Mouse (Mus musculus): ENCODE results near the gene Kcnk5. TPM values are rescaled to one million over a fixed set of nuclear protein-coding genes. Genes with fewer than 3 reads are reported as not detected.

Gene Kcnk5
- polyA plus RNA-seq (2015; fragmentation: Nextera tagmentation; extraction: Ambion mirVana): 6.2 and 6.7 TPM in 2 replicates

DNA sequence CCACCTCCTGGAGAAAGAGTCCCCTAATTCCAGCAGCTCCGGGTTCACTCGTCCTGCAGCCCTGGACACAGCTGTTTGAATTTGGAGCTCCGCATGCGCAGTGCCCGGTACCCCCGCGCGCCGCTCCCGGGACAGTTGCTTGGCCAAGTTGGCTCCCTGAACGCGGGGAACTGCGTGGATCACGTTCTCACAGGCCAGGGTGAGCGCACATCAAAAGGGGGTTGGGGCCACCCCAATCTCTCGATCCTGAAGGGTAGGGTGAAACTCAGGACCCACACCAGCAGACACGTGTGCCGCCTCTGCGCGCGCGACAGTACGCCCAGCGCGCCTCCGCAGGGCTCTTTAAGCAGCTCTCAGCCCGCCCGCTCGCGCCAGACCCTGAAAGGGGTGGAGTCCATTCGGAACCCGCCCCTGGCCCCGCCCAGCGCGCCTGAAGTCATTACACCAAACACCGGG is at the start of gene Kcnk5:
Kcnk5 (minus strand) TSS at position 344 of the 456 bp plus-strand sequence.
- peaks cover 49% of the 10 kb centered on the region for H3K4me1 ChIP-seq (replicated peaks)
- no peaks in the 10 kb centered on the region for H3K27me3 ChIP-seq
- peak within 1 kb of the TSS; percentile 78 for H3K4me3 ChIP-seq (replicated peaks)
- ATAC-seq (ENCODE audit: low read depth) (peak; percentile 88), DNase-seq (peak; percentile 92)
- WGBS (ENCODE audit: insufficient replicate concordance): under 1% methylated on average over 36 of the region's 36 CpGs
- H3K36me3 ChIP-seq: no peaks in the 10 kb centered on the region; the same call in 1 of the 2 replicates
- peak within 1 kb of the TSS; percentile 86 for H3K9ac ChIP-seq
- peak within 1 kb of the TSS; percentile 82 for H3K27ac ChIP-seq
- no peaks in the 10 kb centered on the region for H3K9me3 ChIP-seq (replicated peaks)
- H3K4me2 ChIP-seq: peak within 1 kb of the TSS; percentile 95

DNA sequence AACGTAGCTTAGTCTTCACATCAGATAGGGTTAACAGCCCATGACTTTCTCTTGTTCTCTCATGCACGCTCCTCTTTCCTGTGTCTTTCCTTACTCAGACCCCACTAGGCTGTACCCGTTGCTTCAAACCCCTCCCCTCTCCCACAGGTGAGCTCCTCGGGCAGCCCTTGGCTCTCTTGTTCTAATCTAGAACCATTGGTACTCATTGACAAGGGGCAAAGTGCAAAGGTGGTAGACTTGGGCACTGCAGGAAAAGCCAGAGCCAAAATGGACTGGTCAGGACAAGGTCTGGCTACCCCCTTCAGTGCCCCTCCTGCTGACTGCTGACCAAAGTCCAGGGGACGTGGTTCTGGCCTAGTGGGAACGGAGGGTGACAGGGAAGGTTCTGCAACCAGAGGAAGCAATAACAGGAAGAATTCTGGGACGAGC is 48.5 kb upstream of the Kcnk5 start:
- H3K27me3 ChIP-seq: no peaks in the 10 kb centered on the region
- DNase-seq (no peak), ATAC-seq (ENCODE audit: low read depth) (no peak)
- peaks cover 6% of the 10 kb centered on the region for H3K4me1 ChIP-seq (replicated peaks)
- H3K9me3 ChIP-seq (replicated peaks): no peaks in the 10 kb centered on the region
- H3K36me3 ChIP-seq: no peaks in the 10 kb centered on the region
- no peak overlapping the region for H3K4me3 ChIP-seq (replicated peaks)
- H3K4me2 ChIP-seq: no peak overlapping the region
- 62% methylated on average over 7 of the region's 7 CpGs for WGBS (ENCODE audit: insufficient replicate concordance)
- no peak overlapping the region for H3K27ac ChIP-seq
- no peak overlapping the region for H3K9ac ChIP-seq

DNA sequence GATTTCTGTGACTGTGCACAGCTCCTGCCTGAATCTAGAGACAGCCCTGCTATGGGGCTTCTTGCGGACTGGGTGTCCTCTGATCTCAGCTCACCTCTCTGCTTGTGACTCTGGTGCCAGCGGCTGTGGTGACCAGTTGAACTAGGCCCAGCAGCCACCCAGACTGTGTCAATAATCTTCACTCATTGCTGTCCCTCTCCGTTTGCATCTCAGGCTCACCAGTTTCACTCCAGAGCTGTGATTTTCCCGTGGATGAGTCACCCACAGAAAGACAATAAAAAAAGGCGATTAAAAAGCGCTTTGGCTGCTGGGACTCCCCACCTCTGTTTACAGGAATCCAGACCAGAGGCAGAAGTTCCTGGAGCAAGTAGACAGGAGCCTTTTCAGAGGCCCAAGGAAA is 47.8 kb upstream of the Kcnk5 start:
- Histone ChIP-seq H3K4me3 (replicated peaks) (no peak overlapping the region), H3K9ac (no peak overlapping the region), H3K4me2 (no peak overlapping the region), H3K9me3 (replicated peaks) (no peaks in the 10 kb centered on the region), H3K36me3 (no peaks in the 10 kb centered on the region), H3K4me1 (replicated peaks) (peaks cover 6% of the 10 kb centered on the region), H3K27me3 (no peaks in the 10 kb centered on the region), H3K27ac (no peak overlapping the region)
- no peak for ATAC-seq (ENCODE audit: low read depth)
- WGBS (ENCODE audit: insufficient replicate concordance): 56% methylated on average over 6 of the region's 6 CpGs
- DNase-seq: no peak

DNA sequence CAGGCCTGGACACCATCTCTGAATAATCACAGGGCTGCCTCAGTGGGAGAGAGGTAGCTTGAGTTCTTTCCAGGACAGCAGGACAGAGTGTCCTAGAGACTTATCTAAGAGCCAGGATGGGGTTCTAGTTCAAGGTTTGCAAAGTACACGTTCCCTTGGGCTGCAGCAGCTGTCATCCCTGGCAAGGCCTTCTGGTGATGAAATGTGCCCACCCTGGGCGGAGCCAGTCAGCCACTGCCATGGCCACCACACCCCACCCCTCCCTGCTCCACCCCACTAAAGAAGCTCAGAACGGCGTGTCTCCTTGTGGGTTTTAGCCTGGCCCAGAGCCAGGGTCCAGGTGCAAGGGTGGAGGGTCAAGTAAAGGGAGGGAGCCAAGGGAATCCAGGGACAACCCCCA is 46.7 kb upstream of the Kcnk5 start:
- Histone ChIP-seq H3K4me1 (replicated peaks) (peaks cover 9% of the 10 kb centered on the region), H3K4me3 (replicated peaks) (no peak overlapping the region), H3K9me3 (replicated peaks) (no peaks in the 10 kb centered on the region), H3K4me2 (no peak overlapping the region), H3K27me3 (no peaks in the 10 kb centered on the region), H3K27ac (no peak overlapping the region), H3K36me3 (no peaks in the 10 kb centered on the region), H3K9ac (no peak overlapping the region)
- ATAC-seq (ENCODE audit: low read depth) (no peak; the same call in 1 of the 2 replicates), DNase-seq (no peak)
- WGBS (ENCODE audit: insufficient replicate concordance): 39% methylated on average over 4 of the region's 4 CpGs

DNA sequence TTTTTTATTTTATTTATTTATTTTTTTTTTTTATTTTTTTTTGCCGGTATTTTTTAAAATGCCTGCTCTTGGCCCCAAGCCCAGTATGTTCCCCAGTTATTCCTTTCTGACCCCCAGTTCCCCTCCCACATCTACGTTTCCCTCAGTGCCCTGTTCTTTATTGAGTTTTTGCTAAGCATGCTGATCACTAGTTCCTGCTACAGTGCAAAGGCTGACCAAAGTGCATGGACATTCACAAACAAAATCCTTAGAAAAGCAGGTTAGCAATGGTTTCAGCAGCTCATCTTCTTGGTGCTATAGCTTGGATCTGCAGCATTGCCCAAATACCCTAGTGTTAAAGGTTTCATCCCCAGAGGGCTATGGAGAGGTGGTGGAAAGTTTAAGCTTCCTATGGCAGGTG is 45.4 kb upstream of the Kcnk5 start:
- Histone ChIP-seq H3K4me3 (replicated peaks) (no peak overlapping the region), H3K36me3 (no peaks in the 10 kb centered on the region), H3K9ac (no peak overlapping the region), H3K9me3 (replicated peaks) (no peaks in the 10 kb centered on the region), H3K4me1 (replicated peaks) (peaks cover 9% of the 10 kb centered on the region), H3K27ac (no peak overlapping the region), H3K4me2 (no peak overlapping the region), H3K27me3 (no peaks in the 10 kb centered on the region)
- ATAC-seq (ENCODE audit: low read depth) (no peak), DNase-seq (no peak)
- WGBS (ENCODE audit: insufficient replicate concordance): 50% methylated on average over 2 of the region's 2 CpGs

DNA sequence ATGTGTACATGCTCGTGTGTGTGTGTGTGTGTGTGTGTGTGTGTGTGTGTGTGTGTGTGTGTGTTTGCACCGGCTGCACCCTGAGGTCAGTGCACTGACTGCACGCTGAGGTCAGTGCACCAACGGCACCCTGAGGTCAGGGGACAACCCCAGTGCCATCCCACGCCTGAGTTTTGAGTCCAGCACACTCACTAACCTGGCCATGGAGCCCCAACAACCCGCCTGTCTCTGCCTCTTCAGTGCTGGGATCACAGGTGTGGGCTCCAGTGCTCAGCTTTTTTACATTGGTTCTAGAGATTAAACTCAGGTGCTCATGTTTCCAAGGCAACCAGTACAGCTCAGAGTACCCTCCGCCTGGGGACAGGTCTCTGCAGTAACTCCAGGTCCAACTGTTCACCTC is 44.9 kb upstream of the Kcnk5 start:
- H3K27me3 ChIP-seq: no peaks in the 10 kb centered on the region
- peak; percentile 41; the same call in 1 of the 2 replicates for ATAC-seq (ENCODE audit: low read depth)
- H3K4me1 ChIP-seq (replicated peaks): peaks cover 9% of the 10 kb centered on the region
- no peak overlapping the region for H3K9ac ChIP-seq
- no peaks in the 10 kb centered on the region for H3K9me3 ChIP-seq (replicated peaks)
- no peak overlapping the region for H3K4me2 ChIP-seq
- DNase-seq: no peak
- 46% methylated on average over 7 of the region's 7 CpGs for WGBS (ENCODE audit: insufficient replicate concordance)
- H3K27ac ChIP-seq: no peak overlapping the region
- H3K36me3 ChIP-seq: no peaks in the 10 kb centered on the region
- H3K4me3 ChIP-seq (replicated peaks): no peak overlapping the region

DNA sequence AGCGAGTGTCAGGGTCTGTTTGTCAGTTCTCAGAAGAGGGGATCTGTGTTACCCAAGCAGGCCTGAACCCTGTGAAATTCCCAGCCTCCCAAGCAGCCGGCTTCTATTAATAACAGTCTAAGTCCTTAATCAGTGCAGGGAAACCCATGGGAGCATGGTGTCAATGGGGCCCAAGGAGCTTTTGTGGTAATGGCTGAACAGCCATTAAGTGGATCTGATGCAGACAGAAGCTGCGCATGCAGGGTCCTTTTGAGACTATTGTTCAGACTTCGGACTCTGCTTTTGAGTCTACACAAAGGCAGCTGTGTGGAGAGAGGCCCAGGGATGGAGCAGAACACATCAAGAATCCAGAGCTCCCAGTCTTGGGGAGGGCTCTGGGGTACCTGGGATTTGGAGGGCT is 43.9 kb upstream of the Kcnk5 start:
- Histone ChIP-seq H3K4me3 (replicated peaks) (no peak overlapping the region), H3K4me2 (no peak overlapping the region), H3K27ac (no peak overlapping the region), H3K9me3 (replicated peaks) (no peaks in the 10 kb centered on the region), H3K36me3 (no peaks in the 10 kb centered on the region), H3K27me3 (no peaks in the 10 kb centered on the region), H3K4me1 (replicated peaks) (peaks cover 9% of the 10 kb centered on the region), H3K9ac (no peak overlapping the region)
- ATAC-seq (ENCODE audit: low read depth) (no peak), DNase-seq (no peak)
- WGBS (ENCODE audit: insufficient replicate concordance): 72% methylated on average over 4 of the region's 4 CpGs

DNA sequence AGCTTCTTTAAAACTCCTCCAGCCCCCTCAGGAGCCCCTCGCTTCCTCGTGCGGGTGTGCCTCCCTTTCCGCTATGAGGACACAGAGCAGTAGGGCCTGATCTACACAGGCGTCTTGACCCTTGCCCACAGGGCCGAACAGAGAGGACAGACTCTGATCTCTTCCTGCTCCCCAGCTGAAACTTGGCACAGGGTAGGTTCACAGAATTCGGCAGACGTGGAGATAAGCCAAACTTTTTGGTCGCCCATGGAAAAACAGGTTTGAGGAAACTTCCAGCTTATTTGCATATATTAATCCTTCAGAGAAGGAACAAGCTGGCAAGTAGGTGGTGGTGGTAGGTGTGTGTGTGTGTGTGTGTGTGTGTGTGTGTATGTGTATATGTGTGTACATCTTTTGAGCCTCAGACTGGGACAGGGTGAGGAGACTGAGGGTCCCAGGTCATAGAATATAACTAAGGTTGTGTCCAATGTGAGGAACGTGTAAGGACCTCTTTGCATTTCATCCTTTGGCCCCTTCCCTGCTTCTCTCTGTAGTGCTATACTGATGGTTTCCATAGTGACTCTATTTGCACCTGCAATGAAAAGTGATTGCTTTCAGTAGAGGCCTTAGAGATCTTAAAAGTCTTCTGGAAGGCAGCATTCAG is 43.1 kb upstream of the Kcnk5 start:
- no peaks in the 10 kb centered on the region for H3K36me3 ChIP-seq
- 61% methylated on average over 10 of the region's 10 CpGs for WGBS (ENCODE audit: insufficient replicate concordance)
- H3K27ac ChIP-seq: no peak overlapping the region
- H3K9ac ChIP-seq: no peak overlapping the region
- no peak overlapping the region for H3K4me3 ChIP-seq (replicated peaks)
- no peaks in the 10 kb centered on the region for H3K27me3 ChIP-seq
- no peak overlapping the region for H3K4me2 ChIP-seq
- H3K9me3 ChIP-seq (replicated peaks): no peaks in the 10 kb centered on the region
- ATAC-seq (ENCODE audit: low read depth): no peak
- DNase-seq: no peak
- H3K4me1 ChIP-seq (replicated peaks): peaks cover 9% of the 10 kb centered on the region; the same call in 1 of the 2 replicates

DNA sequence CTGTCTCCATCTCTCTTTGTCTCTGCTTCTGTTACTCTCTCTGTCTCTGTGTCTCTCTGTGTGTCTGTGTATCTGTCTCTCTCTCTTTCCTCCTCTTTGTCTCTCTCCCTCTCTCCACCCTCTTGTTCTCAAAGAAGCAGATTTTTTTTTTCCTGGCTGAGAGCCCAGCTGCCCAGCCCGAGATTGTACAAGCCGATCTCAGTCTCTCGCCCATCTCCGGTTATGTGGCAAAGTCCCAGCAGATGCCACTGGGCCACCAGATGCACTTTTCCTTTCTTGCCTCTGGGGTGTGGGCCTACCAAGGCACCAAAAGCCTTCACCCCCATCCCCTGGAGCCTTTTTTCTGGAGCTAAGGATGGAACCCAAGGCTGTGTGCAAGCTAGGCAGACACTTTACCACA is 42.6 kb upstream of the Kcnk5 start:
- Histone ChIP-seq H3K9me3 (replicated peaks) (no peaks in the 10 kb centered on the region), H3K27ac (no peak overlapping the region), H3K4me3 (replicated peaks) (no peak overlapping the region), H3K4me2 (no peak overlapping the region), H3K36me3 (no peaks in the 10 kb centered on the region), H3K4me1 (replicated peaks) (peaks cover 9% of the 10 kb centered on the region; the same call in 1 of the 2 replicates), H3K27me3 (no peaks in the 10 kb centered on the region), H3K9ac (no peak overlapping the region)
- WGBS (ENCODE audit: insufficient replicate concordance): 60% methylated on average over 4 of the region's 4 CpGs
- ATAC-seq (ENCODE audit: low read depth) (no peak), DNase-seq (no peak)

DNA sequence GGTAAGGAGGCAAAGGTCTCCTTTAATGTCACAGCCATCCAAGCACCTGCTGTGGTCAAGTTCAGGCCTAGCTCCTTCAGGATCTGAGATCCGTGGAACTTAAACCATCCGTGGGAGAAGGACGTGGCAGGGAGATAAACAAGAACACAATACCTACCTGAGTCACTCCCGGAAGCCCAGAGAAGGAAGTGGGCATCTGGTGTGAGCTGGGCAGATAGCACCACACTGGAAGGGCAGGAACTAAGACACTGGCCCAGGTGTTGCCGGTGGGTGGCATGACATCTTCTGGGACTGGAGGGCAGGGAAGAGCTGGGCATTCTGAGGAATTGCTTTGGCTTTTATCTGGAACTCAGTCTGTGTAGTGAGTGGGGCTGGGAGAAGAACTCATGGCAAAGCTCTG is 41.6 kb upstream of the Kcnk5 start:
- Histone ChIP-seq H3K36me3 (no peaks in the 10 kb centered on the region), H3K4me2 (no peak overlapping the region), H3K9ac (no peak overlapping the region), H3K27ac (no peak overlapping the region), H3K4me3 (replicated peaks) (no peak overlapping the region), H3K9me3 (replicated peaks) (no peaks in the 10 kb centered on the region), H3K4me1 (replicated peaks) (peaks cover 5% of the 10 kb centered on the region; the same call in 1 of the 2 replicates), H3K27me3 (no peaks in the 10 kb centered on the region)
- WGBS (ENCODE audit: insufficient replicate concordance): 29% methylated on average over 5 of the region's 5 CpGs
- no peak for ATAC-seq (ENCODE audit: low read depth)
- DNase-seq: no peak

DNA sequence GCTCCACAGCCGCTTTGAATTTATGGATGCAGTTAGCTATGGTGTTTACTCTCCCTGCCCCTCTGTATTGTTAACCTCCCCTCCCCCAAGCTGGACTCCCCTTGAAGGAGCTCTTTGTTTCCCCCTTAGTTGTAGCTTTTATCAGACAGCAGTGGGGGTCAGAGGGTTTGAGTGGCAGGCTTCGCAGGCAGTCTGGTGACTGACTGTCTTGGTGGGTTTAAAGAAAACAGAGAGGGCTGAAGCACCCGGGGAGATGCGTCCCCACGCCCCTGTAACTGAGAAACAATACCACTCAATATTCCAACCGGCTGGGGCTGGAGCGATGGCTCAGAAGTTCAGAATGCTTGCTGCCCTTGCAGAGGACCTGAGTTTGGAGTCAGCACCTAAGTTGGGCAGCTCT is 39.5 kb upstream of the Kcnk5 start:
- no peak overlapping the region for H3K4me3 ChIP-seq (replicated peaks)

DNA sequence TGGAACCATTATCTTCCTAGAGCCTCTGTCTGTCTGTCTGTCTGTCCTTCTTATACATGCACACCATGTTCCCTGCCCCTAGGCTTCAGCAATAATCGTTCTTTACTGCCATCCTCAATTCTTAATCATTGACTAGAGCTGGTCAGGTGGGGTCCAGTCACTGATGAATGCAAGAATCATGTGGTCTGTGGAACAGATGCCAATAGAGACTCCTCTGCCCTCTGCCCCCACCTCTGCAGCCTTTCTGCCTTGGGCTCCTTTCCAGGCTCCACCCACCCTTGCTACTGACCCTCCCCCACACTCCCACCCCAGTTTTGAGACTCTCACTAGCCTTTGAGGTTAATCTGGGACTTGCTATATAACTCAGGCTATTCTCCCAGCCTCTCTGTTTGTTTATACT is 38.2 kb upstream of the Kcnk5 start:
- Histone ChIP-seq H3K4me3 (replicated peaks) (no peak overlapping the region), H3K4me1 (replicated peaks) (0 out of 2 replicates have a peak, but pooled peaks cover 3% of the 10 kb centered on the region), H3K27ac (no peak overlapping the region), H3K36me3 (no peaks in the 10 kb centered on the region), H3K27me3 (no peaks in the 10 kb centered on the region), H3K4me2 (no peak overlapping the region), H3K9me3 (replicated peaks) (no peaks in the 10 kb centered on the region), H3K9ac (no peak overlapping the region)
- DNase-seq (no peak), ATAC-seq (ENCODE audit: low read depth) (no peak)
- 38% methylated on average over 1 of the region's 1 CpGs for WGBS (ENCODE audit: insufficient replicate concordance)

More for the DNA sequence above, 39.5 kb upstream of the Kcnk5 start:
- no peaks in the 10 kb centered on the region for H3K27me3 ChIP-seq
- no peak overlapping the region for H3K27ac ChIP-seq
- H3K9me3 ChIP-seq (replicated peaks): no peaks in the 10 kb centered on the region
- H3K4me1 ChIP-seq (replicated peaks): 0 out of 2 replicates have a peak, but pooled peaks cover 3% of the 10 kb centered on the region
- DNase-seq (no peak), ATAC-seq (ENCODE audit: low read depth) (no peak)
- 64% methylated on average over 7 of the region's 7 CpGs for WGBS (ENCODE audit: insufficient replicate concordance)
- H3K36me3 ChIP-seq: no peaks in the 10 kb centered on the region
- no peak overlapping the region for H3K4me2 ChIP-seq
- H3K9ac ChIP-seq: no peak overlapping the region
